In the genomic region with DNA sequence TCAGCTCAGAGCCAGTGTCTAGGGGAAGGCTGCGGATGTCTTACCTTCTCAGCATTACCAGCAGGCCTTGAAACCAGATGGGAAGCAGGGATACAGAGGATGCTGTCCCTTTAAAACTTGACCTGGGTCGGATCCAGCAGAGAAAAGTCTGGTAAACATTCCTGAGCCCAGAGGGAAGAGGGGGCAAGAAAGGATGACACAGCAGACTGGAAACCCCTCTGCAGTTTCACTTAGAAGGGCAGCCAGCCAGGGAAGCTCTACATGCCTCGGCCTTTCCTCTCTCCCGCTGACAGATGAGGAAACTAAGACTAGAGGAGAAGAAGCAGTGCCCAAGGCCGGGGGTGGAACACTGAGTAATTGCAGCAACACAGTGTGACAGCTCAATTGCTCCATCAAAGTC, we compare ENCODE assay signal across 15 mouse cellular contexts. TPM values are rescaled to one million over a fixed set of nuclear protein-coding genes. Genes with fewer than 3 reads are reported as not detected.
A peak's percentile ranks its signal among the peaks of the same experiment; 100 is the strongest.
DNase-seq lines count a peak whose midpoint lies in the region; ATAC-seq lines count a peak whose summit lies in the region.
"Had no signal": no experiment of that assay in that cellular context is flagged by ENCODE, and none has a peak within 500 bp of the region (broad histone marks: within the 10 kb centered on the region; RNA-seq: fewer than 3 reads in every experiment).

No protein-coding gene starts in this region.

- no peak for ATAC-seq in heart, embryonic 12.5 days (ENCODE audit: insufficient number of reproducible peaks, low FRiP score)
- no peak for ATAC-seq in megakaryocyte, adult 5-6 weeks (ENCODE audit: poor library complexity, severe bottlenecking)
- ATAC-seq: forebrain, embryonic 15.5 days; midbrain, embryonic 16.5 days had no signal

- DNase-seq in adrenal gland, adult 2 months: peak; percentile 66
- no peak for DNase-seq in adrenal gland, adult 8-10 months
- no peak for DNase-seq in heart, postnatal 4 days
- peak; percentile 31 for DNase-seq in lung, postnatal 36 days
- DNase-seq in Muller cell, postnatal 12 days (ENCODE audit: inconsistent ontology term): no peak
- DNase-seq: cerebellum, adult 2 months had no signal

- no peak overlapping the region for H3K27ac ChIP-seq in heart, embryonic 12.5 days (ENCODE audit: poor library complexity, severe bottlenecking)
- H3K27ac ChIP-seq: forebrain, embryonic 15.5 days; liver, embryonic 15.5 days; neural tube, embryonic 15.5 days; stomach, embryonic 15.5 days had no signal

- WGBS in heart, embryonic 12.5 days: 47% methylated on average over 5 of the region's 5 CpGs

- H3K36me3 ChIP-seq in heart, embryonic 12.5 days: no peaks in the 10 kb centered on the region
- H3K36me3 ChIP-seq in megakaryocyte, embryonic 14.5 days (replicated peaks; ENCODE audit: low read length): peaks cover 3% of the 10 kb centered on the region
- H3K36me3 ChIP-seq: forebrain, embryonic 15.5 days; liver, embryonic 15.5 days; neural tube, embryonic 15.5 days; stomach, embryonic 15.5 days had no signal

- no peak overlapping the region for H3K4me2 ChIP-seq in heart, embryonic 12.5 days
- H3K4me2 ChIP-seq: forebrain, embryonic 15.5 days; liver, embryonic 15.5 days; neural tube, embryonic 15.5 days; stomach, embryonic 15.5 days had no signal

- H3K9me3 ChIP-seq in heart, embryonic 12.5 days (replicated peaks): no peaks in the 10 kb centered on the region
- H3K9me3 ChIP-seq in megakaryocyte, embryonic 14.5 days: peaks cover 7% of the 10 kb centered on the region; the same call in 1 of the 2 replicates
- H3K9me3 ChIP-seq: forebrain, embryonic 15.5 days; liver, embryonic 15.5 days; neural tube, embryonic 15.5 days; stomach, embryonic 15.5 days had no signal

- H3K27me3 ChIP-seq in heart, embryonic 12.5 days (replicated peaks): no peaks in the 10 kb centered on the region
- H3K27me3 ChIP-seq in megakaryocyte, embryonic 14.5 days (replicated peaks): peaks cover 6% of the 10 kb centered on the region
- H3K27me3 ChIP-seq: forebrain, embryonic 15.5 days; liver, embryonic 15.5 days; neural tube, embryonic 15.5 days; stomach, embryonic 15.5 days had no signal

- H3K4me1 ChIP-seq in heart, embryonic 12.5 days (replicated peaks): peaks cover 50% of the 10 kb centered on the region
- peaks cover 96% of the 10 kb centered on the region for H3K4me1 ChIP-seq in megakaryocyte, embryonic 14.5 days

- 0 out of 2 replicates have a peak overlapping the region, but pooled peaks have one; percentile 26 for H3K9ac ChIP-seq in heart, embryonic 12.5 days
- H3K9ac ChIP-seq: forebrain, embryonic 15.5 days; liver, embryonic 15.5 days; stomach, embryonic 15.5 days had no signal

- no peak overlapping the region for H3K4me3 ChIP-seq in heart, embryonic 12.5 days
- H3K4me3 ChIP-seq in megakaryocyte, embryonic 14.5 days (replicated peaks): peak overlapping the region; percentile 38
- H3K4me3 ChIP-seq: forebrain, embryonic 15.5 days; liver, embryonic 15.5 days; neural tube, embryonic 15.5 days; stomach, embryonic 15.5 days had no signal

RNA-seq across cellular contexts. Expression of a gene that starts 3.6 kb away (rescaled TPM):
- total RNA-seq in adrenal gland, adult 2 months (2021): 10 to 100 TPM; 64.9 to 66.3 TPM
- 184 and 303 TPM in 2 replicates for polyA plus RNA-seq in adrenal gland, adult 2 months (2012; rRNA removed)
- total RNA-seq in adrenal gland, adult 8-10 months (2022): 10 to 100 TPM; 55.5 to 58.6 (median 58.0) TPM
- polyA plus RNA-seq in heart, embryonic 12.5 days (2016; fragmentation: Nextera tagmentation; extraction: Ambion mirVana): 51.0 and 55.8 TPM in 2 replicates
- total RNA-seq in heart, postnatal 4 days (2021): 10 to 100 TPM; 51.3 to 53.5 TPM
- polyA plus RNA-seq in megakaryocyte, embryonic 14.5 days (2012; ENCODE audit: insufficient read depth, low replicate concordance): 422 and 866 TPM in 2 replicates
- 76.1 and 81.6 TPM in 2 replicates for total RNA-seq in megakaryocyte, adult 5-6 weeks (2015)
- total RNA-seq in megakaryocyte, adult 5-6 weeks (2017): 33.4 and 48.2 TPM in 2 replicates

RNA-seq across cellular contexts. Expression of a gene that starts 32.2 kb away (rescaled TPM):
- 10 to 100 TPM; 69.7 to 78.1 TPM for total RNA-seq in adrenal gland, adult 2 months (2021)
- polyA plus RNA-seq in adrenal gland, adult 2 months (2012; rRNA removed): 250 and 286 TPM in 2 replicates
- total RNA-seq in adrenal gland, adult 8-10 months (2022): 10 to 100 TPM; 44.8 to 81.7 (median 62.8) TPM
- 76.4 and 81.2 TPM in 2 replicates for polyA plus RNA-seq in heart, embryonic 12.5 days (2016; fragmentation: Nextera tagmentation; extraction: Ambion mirVana)
- total RNA-seq in heart, postnatal 4 days (2021): 100 to 1,000 TPM; 103 to 108 TPM
- polyA plus RNA-seq in megakaryocyte, embryonic 14.5 days (2012; ENCODE audit: insufficient read depth, low replicate concordance): 534 and 845 TPM in 2 replicates
- total RNA-seq in megakaryocyte, adult 5-6 weeks (2015): 85.5 and 103 TPM in 2 replicates
- 91.0 and 123 TPM in 2 replicates for total RNA-seq in megakaryocyte, adult 5-6 weeks (2017)

RNA-seq across cellular contexts. Expression of a gene that starts 35.8 kb away (rescaled TPM):
- 1 to 10 TPM; 2.5 to 3.2 TPM for total RNA-seq in adrenal gland, adult 2 months (2021)
- 4.2 and 4.5 TPM in 2 replicates for polyA plus RNA-seq in adrenal gland, adult 2 months (2012; rRNA removed)
- 1 to 10 TPM; 2.8 to 5.9 (median 5.0) TPM for total RNA-seq in adrenal gland, adult 8-10 months (2022)
- 0.89 and 1.4 TPM in 2 replicates for polyA plus RNA-seq in heart, embryonic 12.5 days (2016; fragmentation: Nextera tagmentation; extraction: Ambion mirVana)
- total RNA-seq in heart, postnatal 4 days (2021): 10 to 100 TPM; 22.3 to 25.0 TPM
- 0.02 and 0.35 TPM in 2 replicates for polyA plus RNA-seq in megakaryocyte, embryonic 14.5 days (2012; ENCODE audit: insufficient read depth, low replicate concordance)
- total RNA-seq in megakaryocyte, adult 5-6 weeks (2015): 0.66 and 1.6 TPM in 2 replicates
- 0.33 and 0.48 TPM in 2 replicates for total RNA-seq in megakaryocyte, adult 5-6 weeks (2017)
- total RNA-seq: MEL had no signal

Comparison
In these comparisons a context has a peak if more than half of its experiments do, and no peak if none do; other contexts are left out.
1. DNase-seq: peak in adrenal gland, adult 2 months (single experiment) and lung, postnatal 36 days (single experiment); none in adrenal gland, adult 8-10 months (single experiment), heart, postnatal 4 days (single experiment) and Muller cell, postnatal 12 days (single experiment).